Mouse (Mus musculus) limb, embryonic 14.5 days (tissue): ENCODE results near the gene Dolk. TPM values are rescaled to one million over a fixed set of nuclear protein-coding genes. Genes with fewer than 3 reads are reported as not detected.

Source experiments
- ATAC-seq: fragments of 200-750 bp; cut with Nextera tagmentation; 2 replicates; pipeline ENCODE4 v1.8.0; 2017; ENCODE audit warnings: low read depth, moderate number of reproducible peaks, moderate TSS enrichment; ENCODE audit not compliant: low FRiP score
- DNase-seq: peaks from one replicate; pipeline ENCODE4 v3.0.0-alpha.2; 2015; ENCODE audit warnings: low spot score
- H3K27ac ChIP-seq: fragments of 300-500 bp; sonication (generic); replicated peaks from 2 replicates; pipeline ENCODE4 v1.5.1; 2014; ENCODE audit warnings: low read depth, mild to moderate bottlenecking, low read length, moderate library complexity, mixed read lengths
- H3K27me3 ChIP-seq: fragments of 300-500 bp; sonication (generic); 2 replicates; pipeline ENCODE4 v1.6.1; 2014; ENCODE audit warnings: low read length, mixed read lengths; ENCODE audit not compliant: control insufficient read depth, insufficient read depth
- H3K36me3 ChIP-seq: fragments of 300-500 bp; sonication (generic); 2 replicates; pipeline ENCODE4 v1.6.1; 2014; ENCODE audit warnings: mild to moderate bottlenecking, low read length, moderate library complexity, mixed read lengths; ENCODE audit not compliant: control insufficient read depth, insufficient read depth
- H3K4me1 ChIP-seq: fragments of 300-500 bp; sonication (generic); 2 replicates; pipeline ENCODE4 v1.6.1; 2014; ENCODE audit warnings: antibody characterized with exemption, low read length, mixed read lengths; ENCODE audit not compliant: control insufficient read depth, insufficient read depth
- H3K4me2 ChIP-seq: fragments of 300-500 bp; sonication (generic); replicated peaks from 2 replicates; pipeline ENCODE4 v1.6.1; 2014; ENCODE audit warnings: low read depth, mild to moderate bottlenecking, low read length, moderate library complexity; ENCODE audit not compliant: severe bottlenecking
- H3K4me3 ChIP-seq: fragments of 300-500 bp; sonication (generic); replicated peaks from 2 replicates; pipeline ENCODE4 v1.5.1; 2014; ENCODE audit warnings: low read length
- H3K9ac ChIP-seq: fragments of 300-500 bp; sonication (generic); 2 replicates; pipeline ENCODE4 v1.6.1; 2014; ENCODE audit warnings: mild to moderate bottlenecking, low read depth, low read length, moderate library complexity; ENCODE audit not compliant: severe bottlenecking
- H3K9me3 ChIP-seq: fragments of 300-500 bp; sonication (generic); 2 replicates; pipeline ENCODE4 v1.6.1; 2016; ENCODE audit warnings: low read length; ENCODE audit not compliant: control insufficient read depth
- POLR2A ChIP-seq: fragments of 200-500 bp; IDR thresholded peaks from 2 replicates; pipeline ENCODE4 v1.8.0; 2012; ENCODE audit warnings: inconsistent platforms, mild to moderate bottlenecking, moderate library complexity, borderline replicate concordance; ENCODE audit not compliant: insufficient read depth, insufficient read length; ENCODE audit errors: extremely low read depth
- WGBS: fragments of 180-500 bp; shearing (Covaris S2); extraction: QIAGEN DNeasy Blood & Tissue Kit; methylation state at CpG from one replicate; pipeline ENCODE4 v1.1.7; 2014; 5-methylcytosine and 5-hydroxymethylcytosine counted together
- polyA plus RNA-seq, 2 experiments: library from polyadenylated mRNA; depleted of rRNA in 1 of 2; stranded (reverse) in 1 of 2; unstranded in 1 of 2; fragments of >200 nt; fragmentation: Nextera tagmentation in 1 of 2; extraction: Ambion mirVana in 1 of 2; gene quantifications; 2 replicates each; pipeline versions ENCODE4 v1.2.1 to v1.2.3; 2012 to 2014

The Dolk gene
- polyA plus RNA-seq, 2 experiments, result 13.8 to 31.0 TPM

DNA sequence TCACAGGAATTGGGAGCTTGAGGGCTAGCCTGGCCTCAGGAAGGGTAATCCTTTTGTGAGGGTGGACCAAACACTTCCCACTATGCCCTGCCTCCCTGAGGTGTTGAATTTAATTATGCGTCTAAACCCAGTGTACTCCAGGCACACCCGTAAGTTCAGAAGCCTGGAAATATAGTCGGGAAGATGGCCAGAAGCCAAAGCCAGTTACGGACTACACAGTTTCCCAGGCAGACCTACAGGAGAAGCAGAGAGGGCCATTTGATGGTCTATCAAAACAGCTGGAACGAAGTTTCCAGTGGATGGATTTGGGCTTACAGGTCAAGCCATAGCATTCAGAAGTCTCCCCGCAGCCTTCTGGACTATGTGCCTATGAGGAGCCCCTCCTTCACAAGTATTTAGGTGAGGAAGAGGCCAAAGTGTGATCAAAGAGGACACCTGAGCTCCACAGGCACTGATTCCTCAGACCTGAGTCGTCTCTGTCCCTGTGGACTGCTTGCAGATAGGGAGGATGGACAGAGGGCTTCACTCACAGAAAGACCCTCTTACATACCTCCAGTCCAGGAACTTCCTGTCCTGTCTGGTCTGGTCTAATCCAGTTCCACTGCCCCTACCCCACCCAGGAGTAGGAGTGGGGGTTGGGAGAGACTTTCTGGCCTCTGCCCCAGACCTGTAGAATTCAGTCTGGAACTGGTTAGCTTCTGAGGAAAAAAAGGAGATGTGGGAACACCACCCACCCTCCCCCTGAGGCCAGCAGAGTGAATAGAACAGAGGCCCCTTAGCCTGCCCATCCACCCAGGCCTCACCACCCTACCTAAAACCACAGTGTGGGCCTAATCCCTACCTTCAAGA is 21.2 kb downstream of the Dolk start:
- H3K27ac ChIP-seq, result peak overlapping the region; percentile 79
- no peak for TF ChIP-seq POLR2A
- H3K9ac ChIP-seq, result peak overlapping the region; percentile 38; the same call in 1 of the 2 replicates
- no peak for ATAC-seq
- H3K4me3 ChIP-seq, result no peak overlapping the region
- H3K9me3 ChIP-seq, result no peaks in the 10 kb centered on the region
- H3K4me2 ChIP-seq, result no peak overlapping the region
- peak; percentile 27 for DNase-seq
- WGBS, result 37% methylated on average over 7 of the region's 7 CpGs
- H3K4me1 ChIP-seq, result peaks cover 26% of the 10 kb centered on the region
- no peaks in the 10 kb centered on the region for H3K27me3 ChIP-seq
- H3K36me3 ChIP-seq, result peaks cover 49% of the 10 kb centered on the region

DNA sequence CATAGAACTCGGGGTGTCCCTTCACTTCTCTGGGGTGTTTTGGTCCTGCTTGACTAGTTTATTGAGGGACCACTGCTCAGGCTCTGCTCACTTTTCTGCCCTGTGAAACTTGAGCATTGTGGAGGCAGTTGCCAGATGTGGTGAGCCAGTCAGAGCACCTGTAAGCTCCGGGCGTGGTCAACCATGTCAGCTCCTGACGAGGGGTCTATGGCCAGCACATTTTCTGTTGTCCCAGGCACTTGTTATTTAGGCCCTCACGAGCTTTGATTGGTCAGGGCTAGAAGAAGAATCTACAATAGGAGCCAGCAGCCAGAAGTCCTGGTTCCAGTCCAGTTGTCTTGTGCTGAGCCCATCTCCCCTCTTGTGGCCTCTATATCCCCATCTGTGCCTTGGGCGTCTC is 22.3 kb downstream of the Dolk start:
- H3K4me1 ChIP-seq, result peaks cover 26% of the 10 kb centered on the region
- peaks cover 52% of the 10 kb centered on the region for H3K36me3 ChIP-seq
- no peak overlapping the region for H3K4me2 ChIP-seq
- H3K9ac ChIP-seq, result no peak overlapping the region
- no peak for TF ChIP-seq POLR2A
- H3K27me3 ChIP-seq, result no peaks in the 10 kb centered on the region
- no peak overlapping the region for H3K27ac ChIP-seq
- DNase-seq (no peak), ATAC-seq (no peak)
- WGBS, result 87% methylated on average over 6 of the region's 6 CpGs
- H3K9me3 ChIP-seq, result no peaks in the 10 kb centered on the region
- no peak overlapping the region for H3K4me3 ChIP-seq

- Histone ChIP-seq H3K4me3 (no peak overlapping the region), H3K4me2 (no peak overlapping the region), H3K27me3 (no peaks in the 10 kb centered on the region), H3K27ac (no peak overlapping the region), H3K9ac (no peak overlapping the region), H3K9me3 (no peaks in the 10 kb centered on the region), H3K36me3 (peaks cover 59% of the 10 kb centered on the region), H3K4me1 (peaks cover 29% of the 10 kb centered on the region)
- DNase-seq (no peak), ATAC-seq (no peak)
- TF ChIP-seq POLR2A, result no peak
- 66% methylated on average over 4 of the region's 4 CpGs for WGBS
Observed at GRCm38 (mm10) chr2:30262840-30263441, 23.2 kb downstream of the Dolk start.

DNA sequence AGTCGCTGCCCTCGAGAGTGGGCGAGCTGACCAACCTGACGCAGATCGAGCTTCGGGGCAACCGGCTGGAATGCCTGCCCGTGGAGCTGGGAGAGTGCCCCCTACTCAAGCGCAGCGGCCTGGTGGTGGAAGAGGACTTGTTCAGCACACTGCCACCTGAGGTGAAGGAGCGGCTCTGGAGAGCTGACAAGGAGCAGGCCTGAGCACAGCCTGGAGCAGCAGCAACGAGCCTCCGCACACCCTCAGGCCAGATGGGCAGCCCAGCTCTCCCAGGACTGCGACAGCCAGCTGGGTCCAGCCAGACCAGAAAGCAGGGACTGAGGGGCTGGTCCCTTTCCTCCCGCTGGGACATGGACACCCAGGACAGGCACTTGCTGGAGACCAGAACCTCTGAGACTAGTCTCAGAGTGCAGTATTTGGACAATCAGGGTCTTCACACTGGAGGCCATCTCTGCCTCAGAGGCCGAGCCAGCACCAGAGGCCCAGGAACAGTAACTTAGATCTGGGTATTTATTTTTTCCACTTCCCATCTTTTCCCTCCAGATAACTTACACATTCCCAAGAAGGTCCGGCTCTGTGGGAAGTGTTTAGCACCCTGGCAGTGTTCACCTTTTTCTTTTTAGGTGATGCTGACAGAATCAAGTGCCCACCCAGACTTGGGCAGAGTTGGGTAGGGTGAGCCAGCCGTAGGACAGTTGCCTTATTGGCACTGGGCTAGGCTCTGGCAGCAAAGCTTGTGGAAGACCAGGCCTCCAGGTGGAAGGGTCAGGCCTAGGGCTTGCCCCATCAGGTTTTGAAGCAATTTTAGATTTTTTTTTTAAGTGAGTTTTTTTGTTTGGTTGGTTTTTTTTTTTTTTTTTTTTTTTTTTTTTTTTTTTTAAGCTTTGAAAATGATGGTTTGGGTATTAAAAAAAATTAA is 24.0 kb downstream of the Dolk start:
- Histone ChIP-seq H3K36me3 (peaks cover 67% of the 10 kb centered on the region), H3K9me3 (no peaks in the 10 kb centered on the region), H3K4me1 (peaks cover 29% of the 10 kb centered on the region), H3K27me3 (no peaks in the 10 kb centered on the region), H3K4me2 (no peak overlapping the region), H3K27ac (no peak overlapping the region), H3K4me3 (no peak overlapping the region), H3K9ac (no peak overlapping the region)
- 89% methylated on average over 18 of the region's 18 CpGs for WGBS
- TF ChIP-seq POLR2A, result no peak
- DNase-seq (no peak), ATAC-seq (no peak)
